9 mouse cellular contexts compared by ENCODE assay signal in the genomic region with DNA sequence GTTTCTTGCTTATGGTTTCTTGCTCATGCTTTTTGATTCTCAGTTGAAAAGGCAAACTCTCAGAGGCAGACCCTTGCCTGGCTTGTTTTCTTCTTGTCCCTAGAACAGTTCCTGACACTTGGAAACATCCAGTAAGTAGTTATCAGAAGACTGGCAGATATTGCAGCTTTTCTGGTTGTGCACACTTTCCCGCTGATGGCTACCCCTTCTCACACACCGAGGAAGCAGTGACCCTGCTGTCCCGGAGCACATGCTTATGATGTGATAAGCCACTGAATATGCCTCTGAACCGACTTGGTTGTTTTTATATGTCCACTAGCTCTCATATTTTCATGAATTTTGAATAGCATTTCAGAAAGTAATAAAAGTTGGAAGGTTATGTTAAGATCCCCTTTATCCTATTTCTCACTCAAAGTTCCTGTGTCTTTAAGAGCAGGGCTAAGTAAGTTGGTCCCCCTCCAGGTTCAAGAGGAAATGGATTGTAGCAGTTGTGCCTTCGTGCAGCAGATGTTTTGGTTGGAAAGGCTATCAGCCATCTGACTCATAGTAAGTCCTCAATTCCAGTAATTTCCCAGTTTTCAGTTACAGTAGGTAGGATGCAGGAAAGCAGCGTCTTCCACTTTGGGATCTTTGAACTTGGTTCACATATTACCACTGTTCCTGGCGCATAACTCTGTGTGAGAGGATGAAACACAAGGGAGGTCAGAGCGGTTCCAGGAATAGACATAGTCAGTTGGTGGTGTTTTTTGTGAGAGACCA.
A peak's percentile ranks its signal among the peaks of the same experiment; 100 is the strongest.
DNase-seq lines count a peak whose midpoint lies in the region; ATAC-seq and TF ChIP-seq lines count a peak whose summit lies in the region.
"Had no signal": no experiment of that assay in that cellular context is flagged by ENCODE, and none has a peak within 500 bp of the region (broad histone marks: within the 10 kb centered on the region; RNA-seq: fewer than 3 reads in every experiment).

No protein-coding gene starts in this region.

- intact Hi-C loops in heart, postnatal 10 days (cut with DNase I) = loop anchor here (2.0 to 5.0 kb wide), 2 partner anchors 179 to 262 kb away; a partner anchor contains a TSS

- 58% methylated on average over 8 of the region's 8 CpGs for WGBS in kidney, embryonic 14.5 days

- TF ChIP-seq POLR2A in embryonic fibroblast, embryonic 13.5 days (IDR thresholded peaks at IDR 0.05; ENCODE audit: low read depth, low read length) = no peak

- H3K4me2 ChIP-seq in kidney, embryonic 14.5 days (replicated peaks; ENCODE audit: low read depth, low read length) = no peak overlapping the region

- H3K36me3 ChIP-seq in kidney, embryonic 14.5 days (ENCODE audit: control insufficient read depth, insufficient read depth, low read length) = no peaks in the 10 kb centered on the region

- peak; percentile 20 for DNase-seq in kidney, adult 11 months
- peak; percentile 78 for DNase-seq in heart, postnatal 10 days
- peak; percentile 33 for DNase-seq in lung, postnatal 25 days (ENCODE audit: low spot score)
- DNase-seq in layer of hippocampus, adult 8-10 months (ENCODE audit: low spot score in 2 of 2) = no peak
- no peak for DNase-seq in embryo, embryonic 10 days (ENCODE audit: low spot score)
- DNase-seq in thymus, postnatal 10 days (ENCODE audit: low spot score in 2 of 2) = no peak

- H3K9ac ChIP-seq in kidney, embryonic 14.5 days (ENCODE audit: low read depth, low read length) = no peak overlapping the region

- H3K9me3 ChIP-seq in kidney, embryonic 14.5 days (ENCODE audit: control insufficient read depth, low read length) = no peaks in the 10 kb centered on the region

- no peaks in the 10 kb centered on the region for H3K27me3 ChIP-seq in kidney, embryonic 14.5 days (ENCODE audit: control insufficient read depth, insufficient read depth, low read length)

- no peak for ATAC-seq in kidney, embryonic 14.5 days (ENCODE audit: low FRiP score, low TSS enrichment)
- ATAC-seq: midbrain, embryonic 16.5 days had no signal

- H3K4me1 ChIP-seq in kidney, embryonic 14.5 days (ENCODE audit: control insufficient read depth, insufficient read depth, low read length) = no peaks in the 10 kb centered on the region
- H3K4me1 ChIP-seq in embryonic fibroblast, embryonic 13.5 days (ENCODE audit: control insufficient read depth, insufficient read depth, low read length) = peaks cover 11% of the 10 kb centered on the region

- no peak overlapping the region; the same call in 1 of the 2 replicates for H3K27ac ChIP-seq in kidney, embryonic 14.5 days (ENCODE audit: low read depth, low read length)
- H3K27ac ChIP-seq in embryonic fibroblast, embryonic 13.5 days (ENCODE audit: insufficient read depth, low read length) = peak overlapping the region; percentile 97

- TF ChIP-seq CTCF in embryonic fibroblast, embryonic 13.5 days (IDR thresholded peaks at IDR 0.05; ENCODE audit: borderline replicate concordance, insufficient read depth, low read length) = no peak

- no peak overlapping the region for H3K4me3 ChIP-seq in kidney, embryonic 14.5 days (ENCODE audit: low read length)
- no peak overlapping the region for H3K4me3 ChIP-seq in embryonic fibroblast, embryonic 13.5 days (ENCODE audit: insufficient read depth, low read length)

Comparison
In these comparisons a context has a peak if more than half of its experiments do, and no peak if none do; other contexts are left out.
1. DNase-seq: peak in kidney, adult 11 months (single experiment), heart, postnatal 10 days (2 of 2) and lung, postnatal 25 days (single experiment); none in layer of hippocampus, adult 8-10 months (0 of 2), embryo, embryonic 10 days (single experiment) and thymus, postnatal 10 days (0 of 2).